Mouse (Mus musculus): ENCODE results near the gene Pstpip1. TPM values are rescaled to one million over a fixed set of nuclear protein-coding genes. Genes with fewer than 3 reads are reported as not detected.

The Pstpip1 gene
- total RNA-seq, 4 experiments from 2014 or later, result 1.0 to 2.5 (median 2.0) TPM

- DNase-seq, result no peak
Measured at GRCm38 (mm10) chr9:56106274-56107072, 16.7 kb downstream of the Pstpip1 start.

GRCm38 (mm10) chr9:56107527-56107926 lies 17.8 kb downstream of the Pstpip1 start:
- DNase-seq, result no peak

- no peak for DNase-seq
Measured at GRCm38 (mm10) chr9:56108174-56108573, 18.4 kb downstream of the Pstpip1 start.

- DNase-seq, result no peak
Measured at GRCm38 (mm10) chr9:56118091-56118490, 28.3 kb downstream of the Pstpip1 start.

GRCm38 (mm10) chr9:56118582-56118981 lies 28.8 kb downstream of the Pstpip1 start:
- DNase-seq, result peak; percentile 25

- no peak for DNase-seq
Measured at GRCm38 (mm10) chr9:56119651-56120050, 29.9 kb downstream of the Pstpip1 start.

GRCm38 (mm10) chr9:56121097-56121496 lies 31.3 kb downstream of the Pstpip1 start:
- peak; percentile 24 for DNase-seq

- no peak for DNase-seq
Measured at GRCm38 (mm10) chr9:56122973-56123372, 33.2 kb downstream of the Pstpip1 start.

- no peak for DNase-seq
Measured at GRCm38 (mm10) chr9:56123613-56124012, 33.9 kb downstream of the Pstpip1 start.

- no peak for DNase-seq
Measured at GRCm38 (mm10) chr9:56124561-56124960, 34.8 kb downstream of the Pstpip1 start.

- DNase-seq, result no peak
Measured at GRCm38 (mm10) chr9:56126453-56127173, 36.9 kb downstream of the Pstpip1 start.

GRCm38 (mm10) chr9:56128331-56128730 lies 38.6 kb downstream of the Pstpip1 start:
- no peak for DNase-seq

- DNase-seq, result no peak
Measured at GRCm38 (mm10) chr9:56129951-56130350, 40.2 kb downstream of the Pstpip1 start.

GRCm38 (mm10) chr9:56130536-56130935 lies 40.8 kb downstream of the Pstpip1 start:
- no peak for DNase-seq

GRCm38 (mm10) chr9:56131813-56132525 lies 42.2 kb downstream of the Pstpip1 start:
- DNase-seq, result no peak

GRCm38 (mm10) chr9:56133970-56134369 lies 44.2 kb downstream of the Pstpip1 start:
- no peak for DNase-seq

- DNase-seq, result no peak
Measured at GRCm38 (mm10) chr9:56134614-56135013, 44.9 kb downstream of the Pstpip1 start.

GRCm38 (mm10) chr9:56135590-56136197 lies 45.9 kb downstream of the Pstpip1 start:
- DNase-seq, result no peak

GRCm38 (mm10) chr9:56141776-56142175 lies 52.0 kb downstream of the Pstpip1 start:
- no peak for DNase-seq

GRCm38 (mm10) chr9:56144366-56145003 lies 54.7 kb downstream of the Pstpip1 start:
- no peak for DNase-seq

GRCm38 (mm10) chr9:56146326-56146923 lies 56.7 kb downstream of the Pstpip1 start:
- no peak for DNase-seq
